Mouse (Mus musculus): Measurements from ENCODE around the gene Ppp1r1c.
"Not testable (repeated sequence)": the region's sequence is repeated elsewhere in the genome, so short reads cannot be mapped to it uniquely, and the experiment has no call there.

Gene Ppp1r1c

DNA sequence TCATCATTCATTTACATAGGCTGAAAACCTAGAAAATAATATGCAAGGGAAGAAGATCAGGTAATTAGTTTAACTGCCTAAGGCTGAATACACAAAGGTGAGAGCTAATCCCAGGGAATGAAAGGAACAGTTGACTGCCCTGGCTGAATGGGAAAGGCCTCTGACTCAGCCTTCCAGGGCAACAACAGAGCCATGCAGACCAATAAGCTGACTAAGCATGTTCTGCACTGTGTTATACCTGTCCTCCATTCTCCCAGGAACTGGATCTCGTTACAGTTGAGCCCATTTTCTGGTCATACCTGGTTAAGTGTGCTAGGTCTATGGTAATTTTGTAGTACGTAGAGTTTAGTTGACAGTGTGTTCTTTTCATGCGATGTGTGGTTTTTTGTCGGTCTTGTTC is 36.6 kb downstream of the Ppp1r1c start:
- DNase-seq (ENCODE audit: low spot score), result no peak

DNA sequence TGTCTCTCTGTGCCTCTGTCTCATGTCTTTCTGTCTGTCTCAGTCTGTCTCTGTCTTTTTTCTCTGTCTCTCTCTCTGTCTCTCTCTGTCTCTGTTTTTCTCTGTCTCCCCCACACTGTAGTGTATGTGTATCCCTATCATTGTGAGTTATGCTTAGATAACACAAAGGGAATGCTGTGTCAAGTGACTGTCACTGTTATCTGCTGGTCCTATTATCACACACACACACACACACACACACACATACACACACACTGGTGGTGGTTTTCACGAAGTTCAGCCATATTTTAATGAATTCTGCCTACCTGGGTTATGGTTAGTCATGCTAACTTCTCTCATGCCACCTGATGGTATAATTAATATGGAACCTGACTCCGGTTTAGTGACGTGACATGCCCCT is 44.1 kb downstream of the Ppp1r1c start:
- DNase-seq (ENCODE audit: low spot score), result no peak

DNA sequence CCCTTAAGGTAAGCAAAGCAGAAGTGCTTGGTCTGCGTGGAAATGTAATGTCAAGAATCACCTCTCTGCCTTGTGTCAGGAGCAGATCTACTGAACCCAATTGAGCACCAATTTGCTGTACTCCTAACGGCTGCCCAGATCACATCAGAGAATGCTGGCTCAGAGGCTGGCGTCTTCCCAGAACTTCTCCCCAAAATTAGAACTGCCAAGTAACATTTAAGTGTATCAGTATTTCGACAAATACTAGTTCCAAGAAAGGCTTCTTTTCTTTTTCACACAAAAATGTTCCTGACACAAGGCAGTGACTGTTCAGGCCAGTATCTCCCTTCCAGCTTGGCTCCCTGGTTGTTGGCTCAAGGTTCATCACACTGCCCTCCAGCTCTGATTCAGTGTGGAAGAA is 52.4 kb downstream of the Ppp1r1c start:
- DNase-seq (ENCODE audit: low spot score), result no peak

DNA sequence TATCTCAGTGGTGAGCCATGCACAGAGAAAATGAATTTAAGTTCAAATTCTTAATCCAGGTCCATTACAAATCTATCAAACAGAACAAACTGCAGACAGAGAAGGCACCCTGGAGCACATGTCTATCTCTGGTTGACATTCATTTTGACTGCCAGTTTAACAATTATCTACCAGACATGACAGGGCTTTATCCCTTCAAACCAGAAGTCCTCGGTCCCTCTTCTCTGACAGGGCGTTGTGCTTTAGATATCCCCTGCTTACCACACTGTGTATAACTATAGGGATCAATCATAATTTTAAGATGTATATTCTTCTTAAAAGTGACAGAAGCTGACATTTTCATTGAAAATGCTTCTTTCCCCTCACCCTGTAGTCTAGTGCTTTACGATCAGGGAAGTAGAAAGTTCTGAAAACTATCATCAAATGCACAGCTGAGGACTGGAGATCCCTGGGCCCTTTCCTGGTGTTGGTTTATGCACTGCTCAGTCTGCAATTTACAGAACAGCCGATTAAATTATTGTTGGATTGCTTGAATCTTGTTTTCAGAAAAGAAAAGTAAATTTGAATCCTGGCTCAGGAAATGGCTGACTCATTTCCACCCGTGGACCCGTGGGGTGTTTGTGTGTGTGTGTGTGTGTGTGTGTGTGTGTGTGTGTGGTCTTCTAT is 55.3 kb downstream of the Ppp1r1c start:
- DNase-seq (ENCODE audit: low spot score), result peak; percentile 62

DNA sequence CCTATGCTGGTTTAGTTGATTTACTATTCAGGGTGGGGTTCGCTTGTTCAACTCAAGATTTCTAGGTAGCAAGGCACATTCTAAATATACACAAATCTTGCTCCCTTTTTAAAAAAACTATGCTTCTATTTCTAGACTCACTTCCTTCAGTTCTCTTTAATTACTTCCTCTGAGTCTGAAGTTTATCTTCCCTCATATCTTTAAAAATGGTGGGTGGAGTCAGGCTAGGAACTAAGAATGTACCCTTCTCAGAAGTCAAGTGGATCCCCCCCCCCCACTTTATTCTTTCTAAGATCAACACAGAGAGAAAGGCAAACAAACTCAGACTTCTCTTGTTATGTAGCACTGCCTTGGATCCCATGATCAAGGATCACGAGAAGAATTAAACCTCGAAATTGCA is 57.5 kb downstream of the Ppp1r1c start:
- DNase-seq (ENCODE audit: low spot score), result no peak

DNA sequence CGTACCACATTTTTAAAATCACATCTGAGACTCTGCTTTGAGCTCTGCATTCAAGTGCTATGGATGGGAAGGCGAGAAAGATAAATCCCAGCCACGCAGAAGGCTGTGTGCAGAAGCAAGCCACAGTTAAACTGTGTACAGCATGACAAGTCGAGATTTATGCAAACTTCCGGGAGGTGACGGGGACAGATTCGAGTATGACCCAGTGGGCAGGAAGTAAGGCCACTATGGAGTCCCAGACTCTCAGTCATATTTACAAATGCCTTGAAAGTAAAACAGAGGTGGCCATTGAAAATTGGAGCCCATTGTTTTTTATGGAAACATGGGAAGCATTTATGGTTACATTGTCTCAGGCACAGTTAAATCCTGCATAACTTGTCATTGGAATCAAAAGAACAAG is 58.1 kb downstream of the Ppp1r1c start:
- no peak for DNase-seq (ENCODE audit: low spot score)

DNA sequence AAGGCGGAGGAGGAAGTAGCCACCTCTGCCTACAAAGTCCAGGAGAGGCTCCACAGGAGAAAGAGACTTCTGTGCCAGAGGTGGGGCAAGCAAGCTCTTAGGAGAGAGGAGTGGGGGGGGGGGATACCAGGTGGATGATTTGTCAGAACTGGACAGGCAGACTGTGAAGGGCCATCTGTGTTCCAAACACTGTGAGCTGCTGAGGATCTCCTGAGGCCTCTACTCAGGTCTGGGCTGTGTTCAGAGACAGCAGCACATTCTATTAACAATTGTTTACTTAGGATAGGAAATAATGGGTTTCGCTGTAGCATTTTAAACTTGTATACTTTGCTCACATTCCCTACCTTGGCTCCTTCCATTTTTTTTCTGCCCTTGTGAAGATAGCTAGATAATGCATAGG is 61.0 kb downstream of the Ppp1r1c start:
- DNase-seq (ENCODE audit: low spot score), result no peak

DNA sequence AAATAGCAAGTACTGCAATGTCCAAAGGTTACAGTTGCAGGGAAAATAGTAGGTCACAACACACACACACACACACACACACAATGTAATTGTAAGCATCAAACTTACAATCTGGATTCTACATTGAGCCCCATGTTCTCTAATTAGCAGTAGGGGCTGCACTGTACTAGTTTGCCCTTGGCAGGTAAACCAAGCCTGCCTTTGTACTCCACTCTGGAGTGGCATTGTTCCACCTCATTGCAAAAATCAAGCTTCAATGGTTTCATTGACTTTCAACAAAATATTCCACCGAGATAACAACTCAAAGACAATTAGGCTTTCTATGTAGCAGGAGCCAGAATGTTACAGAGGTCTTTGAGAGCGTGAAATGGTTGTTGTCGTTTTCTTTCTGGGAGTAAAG is 62.7 kb downstream of the Ppp1r1c start:
- no peak for DNase-seq (ENCODE audit: low spot score)

DNA sequence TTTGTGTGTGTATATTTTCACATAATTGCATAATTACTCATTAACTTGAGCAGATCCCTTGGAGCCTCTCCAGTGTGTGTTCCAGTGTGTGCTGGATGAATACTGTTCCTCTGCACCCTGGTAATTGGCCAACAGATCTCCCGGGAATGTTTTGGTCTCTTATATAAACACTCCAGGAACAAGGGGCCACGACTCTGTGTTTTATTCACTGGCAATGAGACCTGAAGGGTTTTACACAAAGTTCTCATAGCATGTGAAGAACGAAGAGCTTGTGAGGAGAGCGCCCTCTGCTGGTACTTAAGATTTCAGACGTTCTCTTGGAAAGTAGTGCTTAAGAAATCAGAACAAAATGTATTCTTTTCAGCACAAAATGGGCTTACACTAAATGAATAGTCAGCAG is 66.8 kb downstream of the Ppp1r1c start:
- peak; percentile 67 for DNase-seq (ENCODE audit: low spot score)

DNA sequence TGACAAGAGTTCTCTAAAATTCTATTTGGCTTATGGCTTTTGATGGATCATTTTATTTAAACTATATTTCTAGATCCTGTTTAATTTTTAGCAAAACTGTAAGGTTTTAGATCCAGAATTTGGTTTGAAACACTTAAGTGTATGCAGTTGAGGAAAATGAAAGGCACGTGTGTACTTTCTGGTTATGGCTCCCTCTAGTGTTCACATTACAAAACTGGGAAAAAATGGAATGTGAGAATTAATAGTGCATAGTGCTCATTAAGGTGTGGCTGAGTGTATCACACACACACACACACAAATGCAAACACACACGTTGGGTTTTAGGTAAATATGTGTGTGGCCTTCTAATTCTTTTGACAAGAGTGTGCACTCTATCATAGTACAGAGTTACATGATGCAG is 70.2 kb downstream of the Ppp1r1c start:
- DNase-seq (ENCODE audit: low spot score), result no peak

DNA sequence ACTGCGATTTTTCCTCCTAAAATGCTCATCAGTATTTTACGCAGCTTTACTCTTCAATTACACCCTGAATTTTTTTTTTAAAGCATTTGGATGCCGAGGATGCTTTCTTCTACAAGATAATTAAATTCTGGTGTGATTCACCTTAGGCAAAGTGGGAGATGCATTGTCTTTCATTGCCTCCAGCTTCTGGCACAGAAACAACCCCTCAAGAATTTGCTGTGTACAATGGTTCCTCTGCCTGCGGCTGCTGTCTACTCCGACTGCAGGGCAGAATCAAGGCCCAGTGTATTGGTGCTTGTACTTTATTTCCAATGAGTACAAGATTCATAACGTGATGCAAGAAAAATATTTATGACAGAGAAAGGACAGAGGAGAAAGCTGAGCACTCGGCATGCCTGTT is 73.2 kb downstream of the Ppp1r1c start:
- DNase-seq (ENCODE audit: low spot score), result no peak

DNA sequence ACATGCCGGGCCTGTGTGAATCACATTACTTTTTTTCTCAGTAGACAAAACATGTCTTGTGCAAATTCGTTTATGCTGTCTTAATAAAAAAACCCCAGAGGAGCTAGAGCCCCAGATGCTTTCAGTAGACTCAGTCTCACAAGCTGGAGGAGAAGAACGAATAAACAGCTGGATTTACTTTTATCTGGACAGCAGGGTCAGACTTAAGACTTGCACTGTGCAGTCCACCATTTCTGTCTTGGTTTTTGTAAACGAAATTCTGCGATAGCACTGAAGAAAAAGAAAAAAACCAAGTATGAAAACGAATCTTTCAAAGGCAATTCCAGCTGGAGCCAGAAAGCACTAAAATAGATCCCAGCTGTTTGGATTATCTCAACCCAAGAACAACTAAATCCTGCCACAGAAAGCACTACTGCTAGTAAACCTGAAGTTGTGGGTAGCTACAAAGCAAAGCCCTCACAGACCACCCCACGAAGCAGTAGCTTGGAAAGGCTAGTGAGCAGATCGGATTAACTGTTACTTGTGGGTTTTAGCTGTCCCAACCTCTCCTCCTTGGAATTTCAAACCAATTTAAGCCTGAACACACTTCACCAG is 78.1 kb downstream of the Ppp1r1c start:
- DNase-seq (ENCODE audit: low spot score), result no peak

DNA sequence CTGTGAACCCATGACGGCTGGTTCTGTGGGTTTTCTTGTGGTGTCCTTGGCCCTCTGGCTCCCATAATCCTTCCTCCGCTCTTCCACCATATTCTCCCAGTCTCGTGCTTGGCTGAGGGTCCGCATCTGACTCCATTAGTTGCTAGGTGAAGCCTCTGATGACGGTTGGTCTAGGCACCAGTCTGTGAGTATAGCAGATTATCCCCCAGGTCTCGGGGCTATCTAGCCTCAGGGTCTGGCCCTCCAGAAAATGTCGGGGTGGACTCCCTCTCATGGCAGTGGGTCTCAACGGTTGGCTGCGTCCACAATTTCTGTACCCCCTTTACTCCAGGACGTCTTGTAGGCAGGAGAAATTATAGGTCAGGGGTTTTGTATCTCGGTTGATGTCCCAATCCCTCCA is 78.9 kb downstream of the Ppp1r1c start:
- DNase-seq (ENCODE audit: low spot score), result no peak

DNA sequence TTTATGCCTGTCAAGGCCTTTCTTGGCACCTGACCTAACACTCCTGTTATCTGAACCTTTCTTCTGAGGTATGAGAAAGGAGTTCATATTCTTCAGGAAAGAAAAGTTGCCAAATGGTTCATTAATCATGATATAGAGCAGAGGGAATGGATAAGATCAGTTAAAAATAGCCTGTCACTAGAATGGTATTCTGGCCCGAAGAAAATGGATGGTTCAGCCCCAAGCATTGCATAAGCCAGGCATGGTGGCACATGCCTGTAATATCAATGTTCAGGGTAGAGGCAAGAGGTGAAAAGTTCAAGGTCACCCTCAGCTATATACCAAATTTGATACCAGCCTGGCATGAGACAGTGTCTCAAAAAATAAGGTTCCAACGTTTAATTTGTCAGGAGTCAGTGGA is 85.6 kb downstream of the Ppp1r1c start:
- DNase-seq (ENCODE audit: low spot score), result no peak

DNA sequence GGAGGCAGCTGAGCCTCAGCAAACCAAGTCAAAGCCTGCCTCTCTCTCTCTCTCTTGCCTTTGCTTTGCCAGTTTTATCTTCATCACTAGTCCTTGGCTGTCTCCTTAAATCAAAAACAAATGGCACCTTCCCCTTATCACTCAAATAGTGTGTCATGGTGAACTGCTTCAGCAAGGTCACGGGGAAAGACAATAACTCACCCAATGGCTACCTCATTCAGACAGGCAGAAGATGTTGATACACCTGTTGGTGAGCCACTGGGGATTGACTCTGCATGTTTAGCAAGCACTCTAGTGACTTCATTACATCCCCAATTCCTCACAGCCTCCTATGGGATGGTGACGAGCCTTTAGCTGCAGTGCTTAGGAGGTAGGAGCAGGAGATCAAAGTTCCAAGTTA is 89.9 kb downstream of the Ppp1r1c start:
- DNase-seq (ENCODE audit: low spot score), result no peak

DNA sequence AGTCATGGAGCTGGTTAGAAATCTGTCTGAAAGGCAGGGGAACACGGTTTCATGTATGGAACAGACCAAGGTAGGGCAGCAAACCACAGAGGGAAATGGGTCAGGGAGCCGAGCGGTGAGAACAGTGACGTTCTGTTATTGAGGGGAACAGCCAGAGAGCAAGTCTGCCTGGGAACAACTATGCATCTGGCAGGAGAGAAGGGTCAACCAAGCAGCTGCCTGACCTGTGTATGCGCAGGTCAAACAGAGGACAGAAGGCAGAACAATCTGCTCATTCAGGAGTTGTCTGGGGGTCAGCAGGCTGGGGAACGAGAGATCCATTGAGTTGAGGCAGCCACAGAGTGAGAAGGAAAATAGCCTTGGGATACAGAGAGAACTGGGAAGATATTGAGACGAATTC is 91.0 kb downstream of the Ppp1r1c start:
- DNase-seq (ENCODE audit: low spot score), result no peak

DNA sequence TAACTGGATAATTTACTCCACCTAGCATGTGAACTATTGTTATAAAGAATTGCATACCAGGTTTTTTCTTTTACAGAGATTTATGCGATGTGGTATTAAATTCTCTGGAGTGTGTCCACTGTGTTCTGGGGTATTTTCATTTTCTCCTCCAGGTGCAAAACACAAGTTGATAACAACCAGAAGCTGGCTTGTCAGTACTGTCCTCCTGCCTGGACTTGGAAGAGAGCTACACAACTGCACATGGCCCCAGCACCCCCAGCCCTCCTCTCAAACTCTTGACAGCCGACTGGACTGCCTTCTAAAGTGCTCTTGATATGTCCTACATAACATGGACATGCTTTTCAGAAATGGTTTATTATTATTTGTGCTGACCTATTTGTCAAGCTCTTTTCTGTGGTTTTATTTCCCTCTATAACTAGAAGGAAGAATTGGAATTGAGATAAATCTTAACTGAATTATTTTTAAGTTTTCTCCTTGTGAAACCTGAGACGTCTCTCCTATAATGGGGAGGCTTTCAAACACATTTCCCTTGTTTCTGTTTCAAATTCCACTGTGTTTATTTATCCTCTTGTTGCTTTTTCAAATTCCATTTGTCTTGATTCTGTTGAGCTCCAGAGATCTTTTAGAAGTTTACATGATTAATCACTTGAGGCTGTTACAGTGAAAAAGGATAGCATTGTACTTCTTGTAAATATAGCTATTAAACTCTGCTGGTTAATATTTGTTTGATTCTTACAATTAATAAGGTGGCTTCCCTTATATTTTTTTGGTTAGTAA is 108.3 kb downstream of the Ppp1r1c start:
- no peak for DNase-seq (ENCODE audit: low spot score)

DNA sequence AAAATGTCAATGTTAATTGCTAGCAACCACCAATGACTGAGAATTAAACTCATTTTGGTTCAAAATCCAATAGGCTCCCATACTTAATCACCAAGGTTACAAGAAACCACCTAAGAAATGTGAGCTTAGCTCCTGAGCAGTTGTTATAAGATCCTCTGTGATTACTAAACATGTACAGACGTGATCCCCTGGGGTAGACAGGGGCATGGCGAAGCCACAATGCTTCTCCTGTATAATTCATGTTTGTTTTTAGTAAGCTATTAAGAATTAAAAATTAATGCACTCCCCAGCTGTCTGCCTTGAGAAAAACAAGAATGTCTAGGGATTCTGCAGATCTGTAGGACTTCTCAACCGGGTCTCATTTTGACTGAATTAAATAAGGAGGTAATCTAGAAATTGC is 112.0 kb downstream of the Ppp1r1c start:
- no peak for DNase-seq (ENCODE audit: low spot score)

DNA sequence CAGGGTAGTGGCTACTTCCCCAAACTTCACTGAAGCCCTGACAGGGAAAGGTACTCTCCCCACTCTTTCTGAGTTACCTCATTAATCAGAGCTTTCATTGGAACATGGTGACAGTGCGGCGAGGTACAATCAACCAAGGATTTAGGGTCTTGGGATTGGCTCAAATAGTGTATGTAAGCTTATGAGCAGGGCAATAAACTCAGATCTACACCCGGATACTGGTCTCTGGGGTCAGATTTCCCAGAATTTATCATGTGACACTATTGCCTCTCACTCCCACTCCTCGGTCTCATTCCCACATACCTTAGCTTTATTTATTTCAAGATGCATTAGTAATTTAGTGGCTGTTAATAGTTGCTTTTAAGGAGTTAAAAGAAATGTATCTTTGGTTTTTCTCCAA is 118.3 kb downstream of the Ppp1r1c start:
- no peak for DNase-seq (ENCODE audit: low spot score)

DNA sequence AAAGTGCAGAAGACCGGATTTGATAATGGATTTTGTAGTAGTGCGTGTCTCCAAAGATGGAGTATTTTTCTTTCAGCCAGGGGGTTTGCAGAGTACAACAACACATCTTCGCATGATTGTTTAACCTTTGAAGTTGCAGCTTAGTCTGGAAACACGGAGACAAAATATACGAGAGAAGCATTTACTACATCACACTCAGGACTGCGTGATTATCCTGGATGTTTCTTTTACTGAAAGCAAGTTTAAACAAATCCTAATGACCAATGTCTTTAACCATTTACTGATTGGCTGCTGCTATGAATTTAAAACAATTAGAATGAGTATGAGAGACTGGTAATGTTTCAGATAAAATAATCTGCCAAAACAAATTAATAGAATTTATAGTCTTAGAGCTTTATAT is 131.5 kb downstream of the Ppp1r1c start:
- no peak for DNase-seq (ENCODE audit: low spot score)

DNA sequence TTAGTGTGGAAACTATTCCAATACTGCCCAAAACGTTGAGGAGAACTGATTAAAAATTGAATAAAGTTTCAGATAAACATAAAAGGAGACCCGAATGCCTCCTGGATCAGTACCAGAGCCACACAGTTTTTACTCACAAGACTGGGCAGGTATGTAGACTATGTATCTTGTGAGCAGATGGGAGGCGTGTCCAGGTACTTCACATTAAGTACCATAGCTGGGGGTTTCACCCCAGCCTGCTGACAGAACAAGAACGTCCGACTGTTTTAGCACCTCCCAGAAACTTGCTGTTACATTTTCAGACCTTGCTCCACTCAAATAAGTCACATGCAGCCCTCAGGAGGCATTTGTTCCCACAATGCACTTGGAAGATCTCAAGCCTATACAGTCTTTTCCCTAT is 131.9 kb downstream of the Ppp1r1c start:
- DNase-seq (ENCODE audit: low spot score), result no peak

DNA sequence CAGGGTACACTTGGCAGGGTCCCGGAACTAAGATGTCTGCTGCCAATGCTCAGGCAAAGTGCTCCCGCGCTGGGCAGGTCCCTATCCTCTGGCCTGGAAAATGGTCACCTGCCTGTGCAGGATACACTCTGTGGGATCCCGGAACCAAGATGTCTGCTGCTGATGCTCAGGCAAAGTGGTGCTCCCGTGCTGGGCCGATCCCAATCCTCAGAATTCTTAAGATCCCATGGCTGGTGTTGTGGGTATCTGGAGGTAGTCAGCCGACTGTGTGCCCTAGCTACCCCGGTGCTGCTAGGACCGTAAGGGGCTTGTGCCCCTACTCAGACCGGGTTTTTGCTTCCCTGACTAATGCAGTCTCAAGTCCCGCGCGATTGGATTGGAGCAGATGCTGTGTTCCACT is 139.8 kb downstream of the Ppp1r1c start:
- not testable (repeated sequence) for DNase-seq (ENCODE audit: low spot score)

DNA sequence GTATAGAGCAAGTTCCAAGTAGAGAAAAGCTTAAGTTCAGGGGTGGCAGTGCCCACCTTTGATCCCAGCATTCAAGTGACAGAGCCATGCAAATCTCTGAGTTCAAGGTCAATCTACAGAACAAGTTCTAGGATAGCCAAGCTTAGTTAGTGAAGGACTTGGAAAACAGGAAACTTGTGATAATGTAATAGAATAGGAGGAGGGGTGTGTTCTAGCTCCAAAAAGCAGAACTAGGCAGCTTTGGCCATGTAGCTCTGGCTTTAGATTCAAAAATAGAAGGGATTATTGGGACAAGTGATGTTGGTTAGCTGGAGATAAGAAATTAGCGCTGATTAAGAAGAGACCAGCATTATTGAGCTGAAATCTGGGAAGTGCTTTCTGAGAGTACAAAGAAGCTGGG is 149.3 kb downstream of the Ppp1r1c start:
- no peak for DNase-seq (ENCODE audit: low spot score)

Measured in c-Kit-positive CD71-positive TER-119-positive erythroid progenitor cells, embryonic 14.5 days (primary cell).